Comparison of ENCODE assay signal across 9 mouse cellular contexts in genomic region chr6:122660601-122661379, GRCm38 (mm10). TPM values are rescaled to one million over a fixed set of nuclear protein-coding genes. Genes with fewer than 3 reads are reported as not detected.
DNase-seq lines count a peak whose midpoint lies in the region; ATAC-seq lines count a peak whose summit lies in the region.
"Had no signal": no experiment of that assay in that cellular context is flagged by ENCODE, and none has a peak within 500 bp of the region (broad histone marks: within the 10 kb centered on the region; RNA-seq: fewer than 3 reads in every experiment).

No protein-coding gene starts in this region.

- DNase-seq in kidney, adult 18-20 months = peak; percentile 40
- DNase-seq in ES-CJ7 (ENCODE audit: low read depth, low spot score) = peak; percentile 91
- DNase-seq in cerebellum, adult 8-10 months = peak; percentile 42
- DNase-seq in forelimb bud, embryonic 11.5 days (ENCODE audit: low read depth, low spot score) = peak; percentile 62
- peak; percentile 61 to 74 for DNase-seq in layer of hippocampus, postnatal 10 days (ENCODE audit: low spot score in 2 of 2)
- DNase-seq in midbrain, embryonic 14.5 days = peak; percentile 87
- peak; percentile 38 for DNase-seq in thymus, postnatal 0 days (ENCODE audit: low spot score)

- peaks cover 36% of the 10 kb centered on the region for H3K27me3 ChIP-seq in kidney, embryonic 15.5 days
- no peaks in the 10 kb centered on the region for H3K27me3 ChIP-seq in midbrain, embryonic 14.5 days (ENCODE audit: control insufficient read depth, insufficient read depth, low read length)

- no peaks in the 10 kb centered on the region for H3K36me3 ChIP-seq in kidney, embryonic 15.5 days
- H3K36me3 ChIP-seq in midbrain, embryonic 14.5 days (ENCODE audit: control insufficient read depth, insufficient read depth, low read length) = no peaks in the 10 kb centered on the region
- H3K36me3 ChIP-seq: limb, embryonic 15.5 days had no signal

- no peak overlapping the region for H3K9ac ChIP-seq in kidney, embryonic 15.5 days
- no peak overlapping the region for H3K9ac ChIP-seq in midbrain, embryonic 14.5 days (replicated peaks; ENCODE audit: low read length)
- H3K9ac ChIP-seq: limb, embryonic 15.5 days had no signal

- no peaks in the 10 kb centered on the region for H3K9me3 ChIP-seq in kidney, embryonic 15.5 days (replicated peaks)
- H3K9me3 ChIP-seq in midbrain, embryonic 14.5 days (ENCODE audit: control insufficient read depth, low read length) = no peaks in the 10 kb centered on the region
- H3K9me3 ChIP-seq: limb, embryonic 15.5 days had no signal

- peaks cover 5% of the 10 kb centered on the region; the same call in 1 of the 2 replicates for H3K4me1 ChIP-seq in kidney, embryonic 15.5 days
- no peaks in the 10 kb centered on the region for H3K4me1 ChIP-seq in midbrain, embryonic 14.5 days (ENCODE audit: control insufficient read depth, insufficient read depth, low read length)
- H3K4me1 ChIP-seq: limb, embryonic 15.5 days had no signal

- 39% methylated on average over 8 of the region's 8 CpGs for WGBS in kidney, embryonic 15.5 days
- WGBS in midbrain, embryonic 14.5 days = 47% methylated on average over 8 of the region's 8 CpGs

- H3K27ac ChIP-seq in kidney, embryonic 15.5 days = no peak overlapping the region
- H3K27ac ChIP-seq in midbrain, embryonic 14.5 days (replicated peaks; ENCODE audit: low read depth, low read length) = no peak overlapping the region
- H3K27ac ChIP-seq: limb, embryonic 15.5 days had no signal

- no peak for ATAC-seq in kidney, embryonic 15.5 days (replicated peaks; ENCODE audit: low FRiP score)
- peak; percentile 46; the same call in 1 of the 2 replicates for ATAC-seq in midbrain, embryonic 14.5 days (ENCODE audit: low FRiP score, low TSS enrichment)

- H3K4me2 ChIP-seq in kidney, embryonic 15.5 days = no peak overlapping the region
- H3K4me2 ChIP-seq in midbrain, embryonic 14.5 days (ENCODE audit: low read length) = no peak overlapping the region
- H3K4me2 ChIP-seq: limb, embryonic 15.5 days had no signal

- H3K4me3 ChIP-seq in kidney, embryonic 15.5 days (replicated peaks) = no peak overlapping the region
- no peak overlapping the region for H3K4me3 ChIP-seq in midbrain, embryonic 14.5 days (replicated peaks; ENCODE audit: low read depth, low read length)
- H3K4me3 ChIP-seq: limb, embryonic 15.5 days had no signal

RNA-seq across cellular contexts. Expression of gene Dppa3, which starts 34.6 kb away (rescaled TPM):
- not detected in 2 replicates for polyA plus RNA-seq in kidney, embryonic 15.5 days (2015; fragmentation: Nextera tagmentation; extraction: Ambion mirVana)
- not detected for total RNA-seq in layer of hippocampus, postnatal 10 days (2021)
- polyA plus RNA-seq in midbrain, embryonic 14.5 days (2014; fragmentation: Nextera tagmentation; extraction: Ambion mirVana) = not detected in 2 replicates
- polyA plus RNA-seq in thymus, postnatal 0 days (2015; fragmentation: Nextera tagmentation; extraction: Ambion mirVana) = 3.9 and 4.4 TPM in 2 replicates
- polyA plus RNA-seq: limb, embryonic 15.5 days had no signal

RNA-seq across cellular contexts. Expression of gene Nanog, which starts 46.5 kb away (rescaled TPM):
- polyA plus RNA-seq in kidney, embryonic 15.5 days (2015; fragmentation: Nextera tagmentation; extraction: Ambion mirVana) = 0.14 TPM in 1 of 2 replicates, not detected in the other
- total RNA-seq in layer of hippocampus, postnatal 10 days (2021) = not detected
- 0.11 TPM in 1 of 2 replicates, not detected in the other for polyA plus RNA-seq in midbrain, embryonic 14.5 days (2014; fragmentation: Nextera tagmentation; extraction: Ambion mirVana)
- 0.07 TPM in 1 of 2 replicates, not detected in the other for polyA plus RNA-seq in thymus, postnatal 0 days (2015; fragmentation: Nextera tagmentation; extraction: Ambion mirVana)

RNA-seq across cellular contexts. Expression of gene Gdf3, which starts 50.9 kb away (rescaled TPM):
- not detected in 2 replicates for polyA plus RNA-seq in kidney, embryonic 15.5 days (2015; fragmentation: Nextera tagmentation; extraction: Ambion mirVana)
- not detected for total RNA-seq in layer of hippocampus, postnatal 10 days (2021)
- polyA plus RNA-seq in midbrain, embryonic 14.5 days (2014; fragmentation: Nextera tagmentation; extraction: Ambion mirVana) = 0.13 TPM in 1 of 2 replicates, not detected in the other
- 0.83 and 0.90 TPM in 2 replicates for polyA plus RNA-seq in thymus, postnatal 0 days (2015; fragmentation: Nextera tagmentation; extraction: Ambion mirVana)

RNA-seq across cellular contexts. Expression of gene Apobec1, which starts 58.5 kb away (rescaled TPM):
- 3.3 and 4.3 TPM in 2 replicates for polyA plus RNA-seq in kidney, embryonic 15.5 days (2015; fragmentation: Nextera tagmentation; extraction: Ambion mirVana)
- total RNA-seq in layer of hippocampus, postnatal 10 days (2021) = 1 to 10 TPM; 2.0 to 2.4 TPM
- 0.31 and 1.6 TPM in 2 replicates for polyA plus RNA-seq in midbrain, embryonic 14.5 days (2014; fragmentation: Nextera tagmentation; extraction: Ambion mirVana)
- 10.7 and 12.1 TPM in 2 replicates for polyA plus RNA-seq in thymus, postnatal 0 days (2015; fragmentation: Nextera tagmentation; extraction: Ambion mirVana)

Comparison
In these comparisons a context has a peak if more than half of its experiments do, and no peak if none do; other contexts are left out.
1. DNase-seq: peak in every context shown above with its lines; median percentile 91 in ES-CJ7; 87 in midbrain, embryonic 14.5 days; 68 in layer of hippocampus, postnatal 10 days; 62 in forelimb bud, embryonic 11.5 days; 42 in cerebellum, adult 8-10 months; 40 in kidney, adult 18-20 months; 38 in thymus, postnatal 0 days.